Mouse (Mus musculus): ENCODE results near the gene Vmn2r112. TPM values are rescaled to one million over a fixed set of nuclear protein-coding genes. Genes with fewer than 3 reads are reported as not detected.
"Not testable (repeated sequence)": the region's sequence is repeated elsewhere in the genome, so short reads cannot be mapped to it uniquely, and the experiment has no call there.

Vmn2r112 gene
- polyA plus RNA-seq (2016; fragmentation: Nextera tagmentation; extraction: Ambion mirVana): not detected in 2 replicates

GRCm38 (mm10) chr17:22600651-22601050 lies at the start of gene Vmn2r112:
Gene Vmn2r112, plus strand, starts transcription at chr17:22600951.
- H3K27me3 ChIP-seq (ENCODE audit: low read depth, poor library complexity, severe bottlenecking); DNase-seq (ENCODE audit: low spot score); H3K36me3 ChIP-seq; H3K27ac ChIP-seq; H3K4me1 ChIP-seq; H3K4me3 ChIP-seq; H3K9me3 ChIP-seq (replicated peaks): not testable (repeated sequence)

GRCm38 (mm10) chr17:22573382-22573781 lies 27.4 kb upstream of the Vmn2r112 start, which contains the start of gene Vmn2r111:
Gene Vmn2r111, minus strand, starts transcription at chr17:22573482.
- not testable (repeated sequence) for H3K9me3 ChIP-seq (replicated peaks); H3K27ac ChIP-seq; DNase-seq (ENCODE audit: low spot score); H3K36me3 ChIP-seq; H3K4me3 ChIP-seq; H3K4me1 ChIP-seq; H3K27me3 ChIP-seq (ENCODE audit: low read depth, poor library complexity, severe bottlenecking)
- WGBS: 72% methylated on average over 1 of the region's 1 CpGs

GRCm38 (mm10) chr17:22630646-22631045 lies 29.9 kb downstream of the Vmn2r112 start:
- no peaks in the 10 kb centered on the region for H3K36me3 ChIP-seq
- no peak for DNase-seq (ENCODE audit: low spot score)
- peaks cover 4% of the 10 kb centered on the region for H3K9me3 ChIP-seq (replicated peaks)
- no peak overlapping the region for H3K4me3 ChIP-seq
- H3K27ac ChIP-seq: no peak overlapping the region
- H3K27me3 ChIP-seq (ENCODE audit: low read depth, poor library complexity, severe bottlenecking): no peaks in the 10 kb centered on the region
- H3K4me1 ChIP-seq: no peaks in the 10 kb centered on the region
- 80% methylated on average over 1 of the region's 1 CpGs for WGBS

Other genes with a start within 250 kb of the Vmn2r112 start
- 13.0 and 14.2 TPM in 2 replicates for gene Zfp944, start 239.6 kb upstream of the Vmn2r112 start, polyA plus RNA-seq (2016; fragmentation: Nextera tagmentation; extraction: Ambion mirVana)
- gene Zfp758, start 239.5 kb upstream of the Vmn2r112 start, polyA plus RNA-seq (2016; fragmentation: Nextera tagmentation; extraction: Ambion mirVana): 5.4 and 6.8 TPM in 2 replicates
- gene Zfp946, start 176.7 kb upstream of the Vmn2r112 start, polyA plus RNA-seq (2016; fragmentation: Nextera tagmentation; extraction: Ambion mirVana): 19.0 and 23.7 TPM in 2 replicates
- not detected in 2 replicates for gene Vmn2r111, start 27.5 kb upstream of the Vmn2r112 start, polyA plus RNA-seq (2016; fragmentation: Nextera tagmentation; extraction: Ambion mirVana)

Data from limb, embryonic 10.5 days (tissue).